Mouse (Mus musculus) ES-CJ7 (cell line): Measurements from ENCODE around the gene Nav3.

ENCODE experiments used
- DNase-seq: peaks from one replicate; pipeline ENCODE4 v3.0.0; 2011; ENCODE audit warnings: low read depth, low spot score

Nav3 gene

GRCm38 (mm10) chr10:110455838-110456493 is at the start of gene Nav3:
TSS of gene Nav3 (minus strand) at chr10:110456204.
- DNase-seq: peak; percentile 53

GRCm38 (mm10) chr10:110485306-110485705 is 29.3 kb upstream of the Nav3 start:
- no peak for DNase-seq

GRCm38 (mm10) chr10:110484822-110485221 is 28.8 kb upstream of the Nav3 start:
- no peak for DNase-seq

GRCm38 (mm10) chr10:110479189-110479588 is 23.2 kb upstream of the Nav3 start:
- DNase-seq: no peak

- no peak for DNase-seq
Measured at GRCm38 (mm10) chr10:110477689-110478314, 21.8 kb upstream of the Nav3 start.

- DNase-seq: no peak
Measured at GRCm38 (mm10) chr10:110474107-110474506, 18.1 kb upstream of the Nav3 start.

GRCm38 (mm10) chr10:110469445-110469844 is 13.4 kb upstream of the Nav3 start:
- DNase-seq: no peak

- DNase-seq: peak; percentile 27
Measured at GRCm38 (mm10) chr10:110455063-110455837, 754 bp downstream of the Nav3 start.

GRCm38 (mm10) chr10:110453566-110453965 is 2.4 kb downstream of the Nav3 start:
- no peak for DNase-seq

GRCm38 (mm10) chr10:110440396-110440795 is 15.6 kb downstream of the Nav3 start:
- no peak for DNase-seq

- no peak for DNase-seq
Measured at GRCm38 (mm10) chr10:110431078-110431477, 24.9 kb downstream of the Nav3 start.

GRCm38 (mm10) chr10:110429578-110429977 is 26.4 kb downstream of the Nav3 start:
- DNase-seq: no peak

GRCm38 (mm10) chr10:110429052-110429451 is 27.0 kb downstream of the Nav3 start:
- DNase-seq: no peak

GRCm38 (mm10) chr10:110421533-110421932 is 34.5 kb downstream of the Nav3 start:
- no peak for DNase-seq

GRCm38 (mm10) chr10:110417003-110417402 is 39.0 kb downstream of the Nav3 start:
- no peak for DNase-seq

- no peak for DNase-seq
Measured at GRCm38 (mm10) chr10:110415624-110416023, 40.4 kb downstream of the Nav3 start.

GRCm38 (mm10) chr10:110413281-110413897 is 42.6 kb downstream of the Nav3 start:
- DNase-seq: no peak

GRCm38 (mm10) chr10:110402950-110403349 is 53.1 kb downstream of the Nav3 start:
- no peak for DNase-seq

- DNase-seq: no peak
Measured at GRCm38 (mm10) chr10:110400642-110401041, 55.4 kb downstream of the Nav3 start.

- DNase-seq: no peak
Measured at GRCm38 (mm10) chr10:110398643-110399042, 57.4 kb downstream of the Nav3 start.

- DNase-seq: no peak
Measured at GRCm38 (mm10) chr10:110386476-110387197, 69.4 kb downstream of the Nav3 start.
